Mouse (Mus musculus) forebrain, embryonic 11.5 days (tissue): Measurements from ENCODE around the gene Pdcd5. TPM values are rescaled to one million over a fixed set of nuclear protein-coding genes. Genes with fewer than 3 reads are reported as not detected.
A peak's percentile ranks its signal among the peaks of the same experiment; 100 is the strongest.

ENCODE experiments used
- ATAC-seq: fragments of 200-750 bp; cut with Nextera tagmentation; replicated peaks from 2 replicates; pipeline ENCODE4 v1.8.0; 2017; ENCODE audit warnings: moderate TSS enrichment; ENCODE audit not compliant: low FRiP score
- DNase-seq: peaks from one replicate; pipeline ENCODE4 v3.0.0-alpha.2; 2017; ENCODE audit warnings: low spot score
- H3K27ac ChIP-seq: fragments of 300-500 bp; sonication (generic); 2 replicates; pipeline ENCODE4 v1.5.1; 2014; ENCODE audit warnings: low read depth, low read length
- H3K27me3 ChIP-seq: fragments of 300-500 bp; sonication (generic); 2 replicates; pipeline ENCODE4 v1.6.1; 2014; ENCODE audit warnings: mild to moderate bottlenecking, low read length, mixed read lengths; ENCODE audit not compliant: control insufficient read depth, insufficient read depth
- H3K36me3 ChIP-seq: fragments of 300-500 bp; sonication (generic); 2 replicates; pipeline ENCODE4 v1.6.1; 2014; ENCODE audit warnings: mild to moderate bottlenecking, low read length, moderate library complexity, mixed read lengths; ENCODE audit not compliant: control insufficient read depth, insufficient read depth
- H3K4me1 ChIP-seq: fragments of 300-500 bp; sonication (generic); replicated peaks from 2 replicates; pipeline ENCODE4 v1.6.1; 2014; ENCODE audit warnings: low read length, mixed read lengths; ENCODE audit not compliant: control insufficient read depth, insufficient read depth
- H3K4me2 ChIP-seq: fragments of 300-500 bp; sonication (generic); 2 replicates; pipeline ENCODE4 v1.6.1; 2014; ENCODE audit warnings: low read depth, mild to moderate bottlenecking, low read length, moderate library complexity, mixed read lengths; ENCODE audit not compliant: severe bottlenecking
- H3K4me3 ChIP-seq: fragments of 300-500 bp; sonication (generic); 2 replicates; pipeline ENCODE4 v1.5.1; 2014; ENCODE audit warnings: low read depth, low read length
- H3K9ac ChIP-seq: fragments of 300-500 bp; sonication (generic); 2 replicates; pipeline ENCODE4 v1.6.1; 2014; ENCODE audit warnings: low read length
- H3K9me3 ChIP-seq: fragments of 300-500 bp; sonication (generic); 2 replicates; pipeline ENCODE4 v1.6.1; 2016; ENCODE audit warnings: low read length, mixed read lengths; ENCODE audit not compliant: control insufficient read depth
- WGBS: fragments of 180-500 bp; shearing (Covaris S2); extraction: QIAGEN DNeasy Blood & Tissue Kit; methylation state at CpG from one replicate; pipeline ENCODE4 v1.1.7; 2014; 5-methylcytosine and 5-hydroxymethylcytosine counted together
- polyA plus RNA-seq: library from polyadenylated mRNA; unstranded; fragments of >200 nt; fragmentation: Nextera tagmentation; extraction: Ambion mirVana; gene quantifications from 2 replicates; pipeline ENCODE4 v1.2.1, GENCODE M21; 2014

Gene Pdcd5
- polyA plus RNA-seq, 1 experiment from 2014 or later = 305 TPM

DNA sequence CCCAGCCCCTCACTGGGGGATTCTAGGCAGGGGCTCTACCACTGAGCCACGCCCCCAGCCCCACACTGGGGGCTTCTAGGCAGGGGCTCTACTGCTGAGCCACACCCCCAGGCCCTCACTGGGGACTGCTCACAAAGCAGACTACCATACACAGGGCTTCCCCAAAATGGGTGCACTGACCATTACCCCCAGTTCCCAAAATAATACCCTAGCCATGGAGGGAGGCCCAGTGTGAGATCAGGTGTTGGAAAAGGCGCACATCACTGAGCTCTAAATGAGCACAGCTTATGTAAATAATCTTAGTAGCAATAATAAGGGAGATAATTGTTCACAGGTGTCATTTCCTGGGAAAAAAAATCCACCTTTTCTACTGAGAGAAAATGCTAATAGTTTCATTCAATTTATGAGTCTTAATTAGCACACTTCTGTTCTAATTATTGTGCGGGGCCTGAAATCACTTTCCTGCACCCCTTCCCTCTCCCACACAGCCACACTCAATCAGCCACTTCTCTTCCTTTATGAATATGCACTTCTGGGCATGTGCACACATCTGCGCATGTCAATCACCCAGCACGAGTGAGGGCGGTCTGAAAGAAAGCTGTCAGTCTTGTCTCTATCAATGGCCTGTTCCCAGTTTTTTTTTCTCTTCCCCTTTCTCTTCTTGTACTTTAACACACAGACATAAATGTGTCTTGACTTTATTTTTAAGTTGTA, 36.2 kb upstream of the Pdcd5 start:
- no peak overlapping the region for H3K4me3 ChIP-seq
- 62% methylated on average over 6 of the region's 6 CpGs for WGBS
- H3K36me3 ChIP-seq = no peaks in the 10 kb centered on the region
- ATAC-seq = peak; percentile 75
- peaks cover 5% of the 10 kb centered on the region for H3K4me1 ChIP-seq
- H3K9me3 ChIP-seq = no peaks in the 10 kb centered on the region
- no peaks in the 10 kb centered on the region for H3K27me3 ChIP-seq
- no peak for DNase-seq
- H3K4me2 ChIP-seq = no peak overlapping the region
- H3K9ac ChIP-seq = no peak overlapping the region
- H3K27ac ChIP-seq = peak overlapping the region; percentile 55; the same call in 1 of the 2 replicates

DNA sequence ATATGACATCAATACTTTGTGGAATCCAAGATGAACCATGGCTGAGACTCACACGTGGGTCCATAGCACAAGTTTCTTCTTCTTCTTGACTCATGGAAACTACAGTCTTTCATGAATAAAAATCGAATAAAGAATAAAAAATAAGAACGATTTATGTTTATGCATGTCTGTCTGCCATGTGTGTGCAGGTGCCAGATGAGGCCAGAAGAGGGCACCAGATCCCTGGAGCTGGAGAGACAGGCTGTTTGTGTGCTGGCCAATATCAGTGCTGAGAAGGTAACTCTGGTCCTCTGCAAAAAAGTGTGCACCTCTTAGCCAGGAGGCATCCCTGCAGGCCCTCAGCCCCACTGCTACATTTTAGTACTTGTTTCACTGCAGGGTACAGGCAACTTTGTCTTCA, 34.2 kb upstream of the Pdcd5 start:
- Histone ChIP-seq H3K4me1 (peaks cover 5% of the 10 kb centered on the region; the same call in 1 of the 2 replicates), H3K27ac (no peak overlapping the region), H3K27me3 (no peaks in the 10 kb centered on the region), H3K36me3 (no peaks in the 10 kb centered on the region), H3K9ac (no peak overlapping the region), H3K9me3 (no peaks in the 10 kb centered on the region; the same call in 1 of the 2 replicates), H3K4me2 (no peak overlapping the region), H3K4me3 (no peak overlapping the region)
- DNase-seq (no peak), ATAC-seq (no peak)
- WGBS = 77% methylated on average over 3 of the region's 3 CpGs

DNA sequence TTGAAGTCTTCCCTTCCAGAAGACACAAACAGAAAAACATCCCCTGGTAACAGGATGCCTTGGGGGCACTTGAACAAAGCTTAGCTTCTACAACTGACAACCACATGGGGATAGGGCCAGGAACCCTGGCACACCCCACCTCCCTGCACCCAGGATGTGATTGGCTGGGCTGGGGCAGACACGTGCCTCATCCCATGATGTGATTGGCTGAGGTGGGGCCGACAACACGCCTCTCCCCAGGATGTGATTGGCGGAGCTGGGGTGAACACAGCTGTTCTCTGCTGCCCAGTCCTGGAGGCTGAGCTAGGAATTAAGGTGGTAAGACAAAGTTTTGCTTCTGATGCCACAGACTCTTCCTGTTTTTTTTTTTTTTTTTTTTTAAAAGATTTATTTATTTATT, 31.7 kb upstream of the Pdcd5 start:
- no peaks in the 10 kb centered on the region for H3K36me3 ChIP-seq
- 78% methylated on average over 4 of the region's 4 CpGs for WGBS
- no peak for ATAC-seq
- H3K27ac ChIP-seq = no peak overlapping the region
- peaks cover under 1% of the 10 kb centered on the region; the same call in 1 of the 2 replicates for H3K4me1 ChIP-seq
- no peak overlapping the region for H3K4me2 ChIP-seq
- no peak overlapping the region for H3K9ac ChIP-seq
- H3K4me3 ChIP-seq = no peak overlapping the region
- DNase-seq = no peak
- no peaks in the 10 kb centered on the region for H3K27me3 ChIP-seq
- H3K9me3 ChIP-seq = no peaks in the 10 kb centered on the region; the same call in 1 of the 2 replicates

DNA sequence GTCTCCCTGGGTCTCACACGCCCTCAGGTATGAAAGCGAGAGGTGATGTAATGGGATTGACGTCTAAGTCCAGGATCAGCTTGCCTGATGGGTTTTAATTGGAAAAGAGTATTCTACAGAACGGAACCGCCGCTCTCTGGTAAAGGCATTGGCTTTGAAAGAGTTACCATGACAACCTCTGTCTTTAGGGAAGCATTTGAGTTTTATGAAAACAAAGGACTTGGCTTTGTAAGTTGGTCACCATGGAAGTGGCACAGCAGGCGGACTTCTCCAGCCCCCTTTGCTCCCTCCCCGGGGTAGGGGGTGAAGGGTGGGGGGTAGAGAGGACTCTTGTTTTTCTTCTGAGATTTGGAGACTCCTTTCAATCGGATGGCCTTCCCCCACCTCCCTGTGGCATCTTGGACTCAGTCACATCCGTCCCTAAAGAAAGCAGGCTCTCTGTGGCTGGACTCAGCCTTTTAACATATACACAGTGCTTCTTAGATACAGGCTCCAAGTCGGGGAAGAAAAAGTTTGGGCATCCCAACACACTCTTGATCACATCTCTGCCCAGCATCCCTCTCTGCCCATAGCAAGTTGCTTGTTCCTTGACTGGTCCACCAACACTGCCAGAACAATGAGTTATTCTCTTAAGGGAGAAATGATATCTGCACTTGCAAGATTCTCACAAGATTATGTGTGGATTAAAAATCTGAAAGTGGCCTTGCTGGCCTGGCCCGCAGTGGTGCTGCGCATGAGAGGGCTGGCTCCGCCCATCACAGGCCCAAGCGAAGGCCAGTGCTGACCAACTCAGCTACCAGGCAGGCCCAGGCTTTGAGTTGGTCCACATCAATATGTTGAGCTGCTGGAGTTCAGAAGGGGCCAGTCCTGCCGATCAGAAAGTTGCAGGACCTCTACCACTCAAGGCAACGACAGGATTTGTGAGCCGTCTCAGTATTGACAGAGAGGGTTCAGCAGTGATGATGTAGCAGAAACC, 21.0 kb upstream of the Pdcd5 start:
- peaks cover 20% of the 10 kb centered on the region; the same call in 1 of the 2 replicates for H3K4me1 ChIP-seq
- H3K4me2 ChIP-seq = no peak overlapping the region; the same call in 1 of the 2 replicates
- peak; percentile 86 for ATAC-seq
- H3K36me3 ChIP-seq = no peaks in the 10 kb centered on the region
- WGBS = 16% methylated on average over 18 of the region's 18 CpGs
- H3K27ac ChIP-seq = peak overlapping the region; percentile 88
- H3K4me3 ChIP-seq = no peak overlapping the region
- peak; percentile 85 for DNase-seq
- peak overlapping the region; percentile 25 for H3K9ac ChIP-seq
- H3K27me3 ChIP-seq = no peaks in the 10 kb centered on the region
- peaks cover 4% of the 10 kb centered on the region; the same call in 1 of the 2 replicates for H3K9me3 ChIP-seq

DNA sequence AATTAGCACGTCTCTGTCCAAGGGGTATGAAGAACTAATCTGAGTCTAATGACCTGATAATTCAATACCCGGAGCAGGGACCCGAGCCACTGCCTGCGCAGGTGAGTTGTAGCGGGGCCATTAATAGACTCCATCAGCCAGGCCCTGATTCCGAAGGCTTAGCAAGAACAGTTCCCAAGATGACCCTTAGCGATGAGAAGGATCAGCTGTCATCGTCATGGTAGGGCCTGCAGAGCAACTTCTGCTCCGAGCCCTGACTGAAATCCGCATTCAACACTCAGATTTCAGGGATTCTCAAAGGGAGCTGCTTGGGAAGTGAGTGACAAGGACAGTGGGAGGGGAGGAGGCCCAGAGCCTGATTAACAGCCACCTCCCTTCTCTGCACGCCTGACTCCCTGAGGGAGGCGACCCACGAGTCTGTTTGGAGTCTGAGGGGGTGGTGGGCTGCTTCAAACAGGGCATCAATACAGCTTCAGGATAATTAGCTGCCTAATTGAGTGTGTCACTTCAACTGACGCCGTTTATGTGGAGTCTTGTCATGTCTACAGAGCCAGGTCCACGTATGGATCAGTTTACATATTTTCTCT, 16.6 kb upstream of the Pdcd5 start:
- peaks cover 14% of the 10 kb centered on the region; the same call in 1 of the 2 replicates for H3K4me1 ChIP-seq
- H3K27ac ChIP-seq = no peak overlapping the region
- no peak overlapping the region for H3K4me2 ChIP-seq
- H3K9ac ChIP-seq = no peak overlapping the region
- DNase-seq (peak; percentile 67), ATAC-seq (peak; percentile 24; the same call in 1 of the 2 replicates)
- H3K9me3 ChIP-seq = peaks cover 7% of the 10 kb centered on the region; the same call in 1 of the 2 replicates
- 41% methylated on average over 16 of the region's 16 CpGs for WGBS
- H3K4me3 ChIP-seq = no peak overlapping the region
- H3K36me3 ChIP-seq = no peaks in the 10 kb centered on the region
- H3K27me3 ChIP-seq = no peaks in the 10 kb centered on the region

DNA sequence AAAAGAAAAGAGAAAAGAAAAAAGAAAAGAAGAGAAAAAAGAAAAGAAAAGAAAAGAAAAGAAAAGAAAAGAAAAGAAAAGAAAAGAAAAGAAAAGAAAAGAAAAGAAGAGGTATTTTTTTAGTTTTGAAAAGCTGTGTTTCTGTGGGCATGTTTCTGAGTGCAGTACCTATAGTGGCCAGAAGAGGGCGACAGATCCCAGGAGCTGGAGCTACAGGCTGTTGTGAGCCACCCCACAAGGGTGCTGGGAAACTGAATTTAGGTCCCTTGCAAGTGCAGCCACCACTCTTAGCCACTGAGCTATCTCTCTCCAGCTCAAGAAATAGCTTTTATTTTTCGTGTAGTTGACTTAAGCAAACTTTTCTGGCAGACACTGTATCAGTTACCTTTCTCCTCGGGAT, 11.9 kb upstream of the Pdcd5 start:
- no peak for ATAC-seq
- no peaks in the 10 kb centered on the region for H3K27me3 ChIP-seq
- peak; percentile 68 for DNase-seq
- no peak overlapping the region for H3K27ac ChIP-seq
- H3K9me3 ChIP-seq = peaks cover 3% of the 10 kb centered on the region; the same call in 1 of the 2 replicates
- WGBS = 61% methylated on average over 3 of the region's 3 CpGs
- no peak overlapping the region for H3K4me2 ChIP-seq
- H3K9ac ChIP-seq = no peak overlapping the region
- no peaks in the 10 kb centered on the region for H3K36me3 ChIP-seq
- peaks cover 7% of the 10 kb centered on the region; the same call in 1 of the 2 replicates for H3K4me1 ChIP-seq
- no peak overlapping the region for H3K4me3 ChIP-seq

DNA sequence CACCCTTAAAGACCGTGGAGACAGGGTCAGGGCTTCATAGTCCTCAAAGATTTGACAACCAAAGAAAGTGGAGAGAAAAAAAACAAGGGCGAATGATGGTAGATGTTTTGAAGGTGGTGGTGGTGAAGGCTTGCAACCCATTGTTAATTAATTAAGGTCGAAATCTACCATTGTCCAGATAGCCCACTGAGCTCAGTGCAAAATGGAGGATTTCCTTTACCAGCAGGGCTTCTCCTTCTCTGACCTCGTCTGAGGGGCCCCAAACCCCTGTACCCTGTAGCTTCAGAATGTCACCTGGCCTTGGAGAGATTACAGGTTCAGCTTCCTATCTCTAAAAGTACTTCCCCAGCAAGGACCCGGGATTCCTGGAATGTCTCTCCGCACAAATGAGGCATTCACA, 10.5 kb upstream of the Pdcd5 start:
- Histone ChIP-seq H3K4me1 (no peaks in the 10 kb centered on the region), H3K27me3 (no peaks in the 10 kb centered on the region), H3K36me3 (no peaks in the 10 kb centered on the region), H3K9ac (no peak overlapping the region), H3K4me3 (no peak overlapping the region), H3K27ac (no peak overlapping the region), H3K9me3 (peaks cover 3% of the 10 kb centered on the region; the same call in 1 of the 2 replicates), H3K4me2 (no peak overlapping the region)
- ATAC-seq = no peak
- DNase-seq = no peak
- WGBS = 44% methylated on average over 6 of the region's 6 CpGs

DNA sequence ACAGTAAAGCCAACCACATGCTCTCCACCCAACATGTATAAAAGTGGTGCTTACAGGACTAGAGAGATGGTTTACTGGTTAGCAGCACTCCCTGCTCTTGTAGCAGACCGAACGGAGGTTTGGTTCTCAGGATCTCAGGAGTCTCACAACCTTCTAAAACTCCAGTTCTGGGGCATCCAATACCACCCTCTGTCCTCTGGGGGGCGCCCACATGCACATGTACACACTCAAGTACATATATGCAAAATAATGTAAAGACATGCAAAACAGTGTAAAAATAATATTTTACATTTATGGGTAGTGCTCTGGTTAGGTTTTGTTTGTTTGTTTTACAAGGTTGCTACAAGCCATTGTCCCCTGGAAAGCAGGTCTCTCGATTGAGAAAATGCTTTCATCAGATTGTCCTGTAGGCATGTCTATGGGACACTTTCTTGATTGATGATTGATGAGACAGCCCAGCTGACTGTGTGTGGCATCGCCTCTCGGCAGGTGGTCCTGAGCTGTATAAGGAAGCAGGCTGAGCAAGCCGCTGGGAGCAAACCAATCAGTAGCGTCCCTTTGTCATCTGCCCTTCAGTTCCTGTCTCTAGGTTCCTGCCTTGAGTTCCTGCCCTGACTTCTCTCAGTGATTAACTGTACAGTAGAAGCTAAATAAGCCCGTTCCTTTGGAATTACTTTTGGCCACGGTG, 4.4 kb upstream of the Pdcd5 start:
- no peaks in the 10 kb centered on the region for H3K36me3 ChIP-seq
- 82% methylated on average over 10 of the region's 10 CpGs for WGBS
- no peak overlapping the region for H3K4me3 ChIP-seq
- ATAC-seq = no peak
- no peaks in the 10 kb centered on the region for H3K27me3 ChIP-seq
- no peak for DNase-seq
- H3K4me1 ChIP-seq = no peaks in the 10 kb centered on the region; the same call in 1 of the 2 replicates
- H3K9me3 ChIP-seq = no peaks in the 10 kb centered on the region; the same call in 1 of the 2 replicates
- no peak overlapping the region for H3K9ac ChIP-seq
- no peak overlapping the region for H3K27ac ChIP-seq
- no peak overlapping the region for H3K4me2 ChIP-seq
